Mouse (Mus musculus) thymus, adult 2 months (tissue): ENCODE results near the gene 4930404H24Rik. TPM values are rescaled to one million over a fixed set of nuclear protein-coding genes. Genes with fewer than 3 reads are reported as not detected.
A peak's percentile ranks its signal among the peaks of the same experiment; 100 is the strongest.

ENCODE experiments used
- DNase-seq: peaks from one replicate; pipeline ENCODE4 v3.0.0; 2021
- H3K27ac ChIP-seq: fragments of 200-500 bp; 2 replicates; pipeline ENCODE4 v1.5.1; 2012; ENCODE audit warnings: low read length, control low read depth; ENCODE audit not compliant: control insufficient read depth, insufficient read depth
- H3K27me3 ChIP-seq: fragments of 200-500 bp; 2 replicates; pipeline ENCODE4 v1.6.1; 2012; ENCODE audit warnings: mild to moderate bottlenecking, low read length, moderate library complexity, mixed read lengths; ENCODE audit not compliant: control insufficient read depth, insufficient read depth
- H3K36me3 ChIP-seq: fragments of 200-500 bp; 2 replicates; pipeline ENCODE4 v1.6.1; 2012; ENCODE audit warnings: mild to moderate bottlenecking, low read length, moderate library complexity; ENCODE audit not compliant: control insufficient read depth, insufficient read depth
- H3K4me1 ChIP-seq: fragments of 200-500 bp; replicated peaks from 2 replicates; pipeline ENCODE4 v1.6.1; 2012; ENCODE audit warnings: low read length; ENCODE audit not compliant: control insufficient read depth, insufficient read depth
- H3K4me3 ChIP-seq: fragments of 200-500 bp; 2 replicates; pipeline ENCODE4 v1.5.1; 2012; ENCODE audit warnings: mild to moderate bottlenecking, low read length, control low read depth, moderate library complexity; ENCODE audit not compliant: control insufficient read depth, insufficient read depth
- CTCF ChIP-seq: fragments of 200-500 bp; IDR thresholded peaks from 2 replicates; pipeline ENCODE4 v1.5.1; 2012; ENCODE audit warnings: mild to moderate bottlenecking, control low read depth, low read length, moderate library complexity, borderline replicate concordance; ENCODE audit not compliant: control insufficient read depth, poor library complexity, insufficient read depth; ENCODE audit errors: extremely low read depth
- POLR2A ChIP-seq: fragments of 200-500 bp; IDR thresholded peaks from 2 replicates; pipeline ENCODE4 v1.6.1; 2012; ENCODE audit warnings: mild to moderate bottlenecking, low read length, control low read depth, moderate library complexity; ENCODE audit not compliant: control insufficient read depth, poor library complexity, insufficient read depth; ENCODE audit errors: extremely low read depth
- WGBS: fragments of 180-500 bp; shearing (Covaris S2); methylation state at CpG from one replicate; pipeline ENCODE4 v1.1.7; 2018; 5-methylcytosine and 5-hydroxymethylcytosine counted together
- polyA plus RNA-seq: library from polyadenylated mRNA; depleted of rRNA; stranded (reverse); fragments of >200 nt; gene quantifications from 2 replicates; pipeline ENCODE4 v1.2.3, GENCODE M21; 2012

The 4930404H24Rik gene
- polyA plus RNA-seq, 1 experiment = not detected

DNA sequence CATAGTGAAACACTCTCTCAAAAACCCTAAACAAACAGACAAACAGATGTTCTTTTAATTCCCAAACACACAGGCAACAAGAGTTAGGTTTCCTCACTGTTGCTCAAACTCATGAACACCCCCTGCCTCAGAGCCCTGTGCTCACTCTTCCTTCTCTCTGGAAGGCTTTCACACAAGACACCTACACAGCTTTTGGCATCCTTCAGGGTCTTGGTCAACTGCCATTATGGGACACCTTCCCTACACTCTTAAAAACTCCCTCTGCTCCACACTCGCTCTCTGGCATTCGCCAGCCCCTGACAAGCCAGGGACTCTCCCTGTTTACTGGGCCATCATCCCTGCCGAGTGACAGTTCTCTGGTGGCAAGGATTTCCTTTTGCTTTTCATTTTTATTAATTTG, 21.4 kb downstream of the 4930404H24Rik start:
- H3K36me3 ChIP-seq = no peaks in the 10 kb centered on the region
- TF ChIP-seq CTCF (no peak), POLR2A (no peak)
- no peaks in the 10 kb centered on the region for H3K27me3 ChIP-seq
- no peak overlapping the region for H3K4me3 ChIP-seq
- DNase-seq = no peak
- no peak overlapping the region for H3K27ac ChIP-seq
- H3K4me1 ChIP-seq = peaks cover 2% of the 10 kb centered on the region
- 95% methylated on average over 3 of the region's 3 CpGs for WGBS

DNA sequence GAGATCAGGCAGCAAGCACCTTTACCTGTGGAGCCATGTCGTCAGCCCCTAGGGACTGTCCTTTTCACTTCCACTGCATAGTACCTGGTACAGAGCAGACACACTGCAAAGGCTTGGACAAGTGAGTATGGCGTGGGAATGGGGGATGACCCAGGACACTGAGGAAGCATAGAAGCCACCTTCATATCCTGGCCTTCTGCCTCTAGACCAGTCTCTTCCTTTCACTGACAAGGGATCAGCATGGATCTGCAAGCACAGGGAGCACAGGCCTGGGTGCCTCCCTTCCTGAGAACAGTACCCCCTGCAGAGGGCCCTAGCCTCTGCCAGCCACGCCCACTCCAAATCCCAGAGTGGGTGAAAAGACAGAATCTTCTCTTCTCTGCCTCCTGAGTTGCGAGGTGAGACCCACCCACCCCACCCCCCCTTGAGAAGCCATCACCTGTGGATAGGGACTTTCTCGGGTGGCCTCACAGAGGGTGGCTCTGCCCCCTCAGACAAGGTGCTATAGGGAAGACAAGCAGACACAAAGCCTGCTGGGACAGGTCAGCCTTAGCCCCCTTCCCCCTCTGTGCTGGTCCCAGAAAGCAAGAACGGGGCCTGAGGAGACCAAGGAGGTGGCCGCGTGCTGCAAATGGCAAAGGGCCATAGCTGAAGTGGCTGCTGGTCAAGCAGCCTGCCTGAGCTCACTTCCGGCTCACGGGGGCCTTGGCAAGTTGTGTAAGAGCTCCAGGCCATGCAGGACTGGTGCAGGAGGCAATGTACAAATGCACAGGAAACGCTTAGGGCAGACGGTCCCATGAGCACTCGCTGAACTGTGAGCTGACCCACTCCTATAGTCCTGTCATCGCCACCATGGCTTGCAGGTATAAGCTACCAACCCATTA, 22.1 kb downstream of the 4930404H24Rik start:
- Histone ChIP-seq H3K4me3 (no peak overlapping the region), H3K4me1 (no peaks in the 10 kb centered on the region), H3K36me3 (no peaks in the 10 kb centered on the region), H3K27me3 (no peaks in the 10 kb centered on the region), H3K27ac (no peak overlapping the region)
- no peak for TF ChIP-seq CTCF
- WGBS = 94% methylated on average over 14 of the region's 14 CpGs
- no peak for DNase-seq

DNA sequence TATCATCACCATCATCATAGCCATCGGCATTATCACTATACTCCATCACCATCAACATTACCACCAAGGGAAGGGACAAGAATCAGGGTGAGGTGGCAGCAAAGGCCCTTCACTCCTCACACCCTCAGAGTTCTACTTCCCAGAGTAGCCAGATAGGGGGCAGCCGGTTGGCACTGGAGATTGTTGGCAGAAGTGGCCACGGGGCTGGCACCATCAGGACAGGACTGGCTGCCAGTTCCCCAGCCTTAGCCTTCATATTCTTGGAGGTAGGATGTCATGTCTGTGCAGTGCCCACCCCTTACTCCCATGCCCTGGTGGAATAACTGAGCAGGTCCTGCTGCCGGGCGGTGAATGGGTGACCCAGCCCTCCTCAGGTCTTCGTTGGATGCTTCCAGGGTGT, 23.0 kb downstream of the 4930404H24Rik start:
- Histone ChIP-seq H3K36me3 (no peaks in the 10 kb centered on the region), H3K4me3 (no peak overlapping the region), H3K27me3 (no peaks in the 10 kb centered on the region), H3K27ac (no peak overlapping the region), H3K4me1 (no peaks in the 10 kb centered on the region)
- no peak for TF ChIP-seq CTCF
- no peak for TF ChIP-seq POLR2A
- 98% methylated on average over 6 of the region's 6 CpGs for WGBS
- DNase-seq = no peak

DNA sequence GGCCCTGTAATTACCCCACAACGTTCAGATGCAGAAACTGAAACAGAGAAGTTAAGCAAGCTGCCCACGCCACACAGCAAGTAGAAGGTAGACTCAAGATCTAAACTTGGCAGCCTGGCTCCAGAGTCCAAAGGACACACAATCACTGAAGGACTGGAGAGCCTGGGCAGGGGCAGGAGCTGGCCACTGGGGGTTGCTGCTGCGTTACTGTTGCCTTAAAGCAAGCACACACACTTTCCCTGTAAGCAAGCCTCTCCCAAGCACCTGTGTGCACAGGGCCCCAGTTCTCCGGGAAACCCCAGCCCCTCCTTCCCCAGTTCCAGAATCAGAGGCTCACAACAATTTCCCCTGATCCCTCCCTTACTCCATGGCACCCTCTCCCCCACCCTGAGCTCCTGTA, 24.4 kb downstream of the 4930404H24Rik start:
- Histone ChIP-seq H3K4me3 (no peak overlapping the region), H3K27me3 (no peaks in the 10 kb centered on the region), H3K4me1 (no peaks in the 10 kb centered on the region; the same call in 1 of the 2 replicates), H3K27ac (no peak overlapping the region), H3K36me3 (no peaks in the 10 kb centered on the region)
- TF ChIP-seq POLR2A (no peak), CTCF (peak; percentile 11; the same call in 1 of the 2 replicates)
- DNase-seq = no peak
- WGBS = 75% methylated on average over 4 of the region's 4 CpGs

DNA sequence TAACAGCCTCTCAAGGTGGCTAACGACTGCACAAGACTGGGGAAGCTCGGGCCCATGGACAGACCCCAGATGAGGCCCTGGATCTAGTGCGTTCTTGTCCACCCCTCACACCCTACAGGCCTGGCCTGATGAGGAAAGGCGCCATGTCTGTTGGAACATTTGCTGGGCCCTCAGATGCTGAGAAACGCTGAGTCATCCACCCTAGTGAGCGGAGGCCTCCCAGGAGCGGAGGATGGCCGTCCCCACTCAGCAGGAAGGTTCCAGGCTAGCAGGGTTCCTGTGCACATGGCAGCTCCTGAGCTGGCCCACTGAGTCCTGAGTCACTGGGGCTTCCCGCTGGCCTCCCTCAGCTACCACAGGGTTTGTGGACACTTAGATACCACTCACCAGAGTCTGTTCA, 27.5 kb downstream of the 4930404H24Rik start:
- no peak for DNase-seq
- 79% methylated on average over 9 of the region's 9 CpGs for WGBS
- Histone ChIP-seq H3K27me3 (no peaks in the 10 kb centered on the region), H3K4me3 (no peak overlapping the region), H3K27ac (no peak overlapping the region), H3K4me1 (peaks cover 13% of the 10 kb centered on the region), H3K36me3 (no peaks in the 10 kb centered on the region)
- TF ChIP-seq CTCF = no peak
- TF ChIP-seq POLR2A = no peak

DNA sequence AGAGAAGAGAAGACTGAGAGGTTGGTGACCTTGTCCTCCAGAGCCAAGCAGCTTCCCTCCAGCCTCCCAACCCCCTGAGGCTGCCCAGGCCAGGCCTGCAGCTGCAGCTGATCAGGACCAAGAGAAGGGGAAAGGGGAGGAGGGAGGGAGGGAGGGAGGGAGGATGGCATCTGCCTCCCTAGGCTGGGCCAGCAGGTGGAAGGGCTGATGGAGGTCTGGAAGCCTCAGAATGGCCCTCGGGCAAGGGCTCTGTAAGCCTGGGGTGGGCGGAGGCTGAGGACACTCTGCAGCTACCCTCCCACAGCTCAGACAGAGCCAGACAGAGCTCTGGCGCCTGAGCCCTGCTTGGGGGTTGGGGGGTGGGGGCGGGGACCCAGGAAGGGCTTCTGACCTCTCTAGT, 29.7 kb downstream of the 4930404H24Rik start:
- no peak for DNase-seq
- Histone ChIP-seq H3K36me3 (no peaks in the 10 kb centered on the region), H3K4me1 (peaks cover 30% of the 10 kb centered on the region), H3K27me3 (no peaks in the 10 kb centered on the region), H3K4me3 (no peak overlapping the region), H3K27ac (no peak overlapping the region)
- 70% methylated on average over 4 of the region's 4 CpGs for WGBS
- TF ChIP-seq CTCF = 0 out of 2 replicates have a peak, but pooled peaks have one; percentile 20
- TF ChIP-seq POLR2A = no peak

DNA sequence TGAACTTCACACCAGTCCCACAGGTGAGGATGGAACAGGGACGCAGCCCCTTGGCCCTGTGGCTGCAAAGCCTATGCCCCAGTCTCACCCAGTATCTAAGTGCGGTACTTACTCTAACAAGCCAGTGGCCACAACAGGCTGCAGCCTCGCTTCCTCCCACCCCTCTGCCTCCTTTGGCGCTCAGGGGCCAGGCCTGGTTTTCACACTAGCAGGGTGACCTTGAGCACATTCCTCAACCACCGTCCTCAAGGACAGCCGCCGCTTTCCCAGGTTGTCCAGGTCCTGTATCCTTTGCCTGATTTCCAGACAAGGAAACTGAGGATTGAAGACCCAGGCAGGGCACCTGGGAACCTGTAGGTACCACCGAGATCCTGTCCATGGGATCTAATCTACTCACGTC, 30.6 kb downstream of the 4930404H24Rik start:
- no peak for DNase-seq
- H3K27ac ChIP-seq = no peak overlapping the region
- peaks cover 38% of the 10 kb centered on the region for H3K4me1 ChIP-seq
- no peaks in the 10 kb centered on the region for H3K36me3 ChIP-seq
- 90% methylated on average over 9 of the region's 9 CpGs for WGBS
- peaks cover 8% of the 10 kb centered on the region for H3K27me3 ChIP-seq
- TF ChIP-seq POLR2A (no peak), CTCF (no peak)
- H3K4me3 ChIP-seq = no peak overlapping the region

DNA sequence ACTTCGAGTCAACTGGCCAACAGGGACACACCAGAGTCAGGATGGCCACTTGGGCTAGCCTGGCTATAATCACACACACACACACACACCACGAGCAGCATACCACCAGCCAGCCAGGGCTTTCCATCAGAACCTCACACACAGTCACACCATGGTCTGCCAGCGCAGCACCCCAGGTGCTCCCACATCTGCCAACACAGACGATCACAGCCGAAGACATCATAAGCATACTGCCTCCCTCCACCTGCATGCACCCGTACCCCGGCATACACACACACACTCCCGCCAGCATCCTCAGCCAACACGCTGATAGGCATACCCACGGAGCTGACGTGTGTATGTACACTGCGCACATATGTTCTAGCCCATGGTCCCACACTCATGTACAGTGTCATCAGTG, 31.1 kb downstream of the 4930404H24Rik start:
- Histone ChIP-seq H3K4me3 (no peak overlapping the region), H3K4me1 (peaks cover 43% of the 10 kb centered on the region), H3K36me3 (no peaks in the 10 kb centered on the region), H3K27ac (no peak overlapping the region), H3K27me3 (peaks cover 13% of the 10 kb centered on the region)
- WGBS = 21% methylated on average over 12 of the region's 12 CpGs
- peak; percentile 40 for DNase-seq
- TF ChIP-seq POLR2A (no peak), CTCF (no peak)
